Mouse (Mus musculus): ENCODE data around the gene Bcl6. TPM values are rescaled to one million over a fixed set of nuclear protein-coding genes. Genes with fewer than 3 reads are reported as not detected.

Gene Bcl6
- polyA plus RNA-seq, 1 experiment from 2014 or later: 1.6 TPM

GRCm38 (mm10) chr16:23986871-23987270 lies 1.8 kb downstream of the Bcl6 start:
- peak overlapping the region; percentile 88 for H3K9ac ChIP-seq (ENCODE audit: low read length)
- peak overlapping the region; percentile 84 for H3K4me3 ChIP-seq (ENCODE audit: low read length)
- no peak overlapping the region for H3K27ac ChIP-seq (ENCODE audit: low read length)
- H3K9me3 ChIP-seq (ENCODE audit: control insufficient read depth, low read length): no peaks in the 10 kb centered on the region
- no peak for ATAC-seq (ENCODE audit: low read depth)
- no peaks in the 10 kb centered on the region; the same call in 1 of the 2 replicates for H3K36me3 ChIP-seq (ENCODE audit: control insufficient read depth, insufficient read depth, low read length)
- peaks cover 34% of the 10 kb centered on the region for H3K4me1 ChIP-seq (replicated peaks; ENCODE audit: control insufficient read depth, insufficient read depth, low read length)
- H3K27me3 ChIP-seq (ENCODE audit: control insufficient read depth, insufficient read depth, low read depth, low read length): peaks cover 3% of the 10 kb centered on the region
- peak overlapping the region; percentile 96 for H3K4me2 ChIP-seq (ENCODE audit: low read depth, low read length)
- WGBS: 0% methylated on average over 17 of the region's 17 CpGs

GRCm38 (mm10) chr16:23986176-23986575 lies 2.5 kb downstream of the Bcl6 start:
- WGBS: 11% methylated on average over 3 of the region's 3 CpGs
- no peaks in the 10 kb centered on the region for H3K9me3 ChIP-seq (ENCODE audit: control insufficient read depth, low read length)
- no peak for ATAC-seq (ENCODE audit: low read depth)
- peaks cover 5% of the 10 kb centered on the region for H3K27me3 ChIP-seq (ENCODE audit: control insufficient read depth, insufficient read depth, low read depth, low read length)
- peak overlapping the region; percentile 84 for H3K4me3 ChIP-seq (ENCODE audit: low read length)
- H3K4me1 ChIP-seq (replicated peaks; ENCODE audit: control insufficient read depth, insufficient read depth, low read length): peaks cover 37% of the 10 kb centered on the region
- H3K27ac ChIP-seq (ENCODE audit: low read length): no peak overlapping the region
- peak overlapping the region; percentile 96 for H3K4me2 ChIP-seq (ENCODE audit: low read depth, low read length)
- peak overlapping the region; percentile 88; the same call in 1 of the 2 replicates for H3K9ac ChIP-seq (ENCODE audit: low read length)
- no peaks in the 10 kb centered on the region for H3K36me3 ChIP-seq (ENCODE audit: control insufficient read depth, insufficient read depth, low read length)

GRCm38 (mm10) chr16:23985467-23985861 lies 3.2 kb downstream of the Bcl6 start:
- no peak for ATAC-seq (ENCODE audit: low read depth)
- peaks cover 7% of the 10 kb centered on the region for H3K27me3 ChIP-seq (ENCODE audit: control insufficient read depth, insufficient read depth, low read depth, low read length)
- H3K4me3 ChIP-seq (ENCODE audit: low read length): peak overlapping the region; percentile 55
- WGBS: 4% methylated on average over 6 of the region's 6 CpGs
- no peaks in the 10 kb centered on the region for H3K36me3 ChIP-seq (ENCODE audit: control insufficient read depth, insufficient read depth, low read length)
- peak overlapping the region; percentile 96 for H3K4me2 ChIP-seq (ENCODE audit: low read depth, low read length)
- H3K27ac ChIP-seq (ENCODE audit: low read length): no peak overlapping the region
- peaks cover 44% of the 10 kb centered on the region for H3K4me1 ChIP-seq (replicated peaks; ENCODE audit: control insufficient read depth, insufficient read depth, low read length)
- H3K9me3 ChIP-seq (ENCODE audit: control insufficient read depth, low read length): no peaks in the 10 kb centered on the region
- H3K9ac ChIP-seq (ENCODE audit: low read length): no peak overlapping the region

GRCm38 (mm10) chr16:23984760-23985466 lies 3.7 kb downstream of the Bcl6 start:
- peak; percentile 18 for ATAC-seq (ENCODE audit: low read depth)
- 2% methylated on average over 22 of the region's 22 CpGs for WGBS
- Histone ChIP-seq H3K27me3 (ENCODE audit: control insufficient read depth, insufficient read depth, low read depth, low read length) (peaks cover 12% of the 10 kb centered on the region), H3K27ac (ENCODE audit: low read length) (peak overlapping the region; percentile 23; the same call in 1 of the 2 replicates), H3K9ac (ENCODE audit: low read length) (peak overlapping the region; percentile 64), H3K9me3 (ENCODE audit: control insufficient read depth, low read length) (no peaks in the 10 kb centered on the region), H3K4me1 (replicated peaks; ENCODE audit: control insufficient read depth, insufficient read depth, low read length) (peaks cover 42% of the 10 kb centered on the region), H3K36me3 (ENCODE audit: control insufficient read depth, insufficient read depth, low read length) (no peaks in the 10 kb centered on the region), H3K4me3 (ENCODE audit: low read length) (peak overlapping the region; percentile 55), H3K4me2 (ENCODE audit: low read depth, low read length) (peak overlapping the region; percentile 96)

DNA sequence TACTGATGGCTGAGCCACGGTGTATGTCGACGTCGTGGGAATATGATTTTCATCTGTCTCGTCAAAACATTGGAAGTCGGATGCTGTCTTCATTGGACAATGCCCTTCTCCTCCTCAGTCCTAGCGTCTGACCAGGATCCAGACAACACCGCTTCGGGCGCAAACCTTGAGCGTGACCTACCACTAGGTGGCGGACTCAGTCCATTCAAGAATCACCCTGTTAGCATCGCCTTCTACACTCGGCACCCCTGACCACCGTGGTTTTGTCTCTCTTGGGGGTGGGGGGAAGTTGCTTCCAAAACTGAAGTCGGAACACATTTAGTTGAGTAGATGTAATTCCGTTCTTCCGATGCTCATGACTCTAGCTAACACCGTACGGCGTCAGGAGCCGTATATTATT lies 4.5 kb downstream of the Bcl6 start:
- Histone ChIP-seq H3K4me2 (ENCODE audit: low read depth, low read length) (peak overlapping the region; percentile 96), H3K27ac (ENCODE audit: low read length) (no peak overlapping the region), H3K27me3 (ENCODE audit: control insufficient read depth, insufficient read depth, low read depth, low read length) (peaks cover 17% of the 10 kb centered on the region), H3K4me3 (ENCODE audit: low read length) (peak overlapping the region; percentile 55), H3K36me3 (ENCODE audit: control insufficient read depth, insufficient read depth, low read length) (no peaks in the 10 kb centered on the region), H3K4me1 (replicated peaks; ENCODE audit: control insufficient read depth, insufficient read depth, low read length) (peaks cover 40% of the 10 kb centered on the region), H3K9me3 (ENCODE audit: control insufficient read depth, low read length) (no peaks in the 10 kb centered on the region), H3K9ac (ENCODE audit: low read length) (peak overlapping the region; percentile 64)
- WGBS: under 1% methylated on average over 22 of the region's 22 CpGs
- ATAC-seq (ENCODE audit: low read depth): peak; percentile 41

- Histone ChIP-seq H3K4me2 (ENCODE audit: low read depth, low read length) (peak overlapping the region; percentile 96), H3K4me1 (replicated peaks; ENCODE audit: control insufficient read depth, insufficient read depth, low read length) (peaks cover 40% of the 10 kb centered on the region), H3K36me3 (ENCODE audit: control insufficient read depth, insufficient read depth, low read length) (no peaks in the 10 kb centered on the region), H3K27ac (ENCODE audit: low read length) (peak overlapping the region; percentile 86), H3K27me3 (ENCODE audit: control insufficient read depth, insufficient read depth, low read depth, low read length) (peaks cover 17% of the 10 kb centered on the region), H3K9me3 (ENCODE audit: control insufficient read depth, low read length) (no peaks in the 10 kb centered on the region), H3K4me3 (ENCODE audit: low read length) (peak overlapping the region; percentile 53), H3K9ac (ENCODE audit: low read length) (peak overlapping the region; percentile 55)
- WGBS: under 1% methylated on average over 33 of the region's 33 CpGs
- ATAC-seq (ENCODE audit: low read depth): peak; percentile 18; the same call in 1 of the 2 replicates
Measured at GRCm38 (mm10) chr16:23982891-23983588, 5.6 kb downstream of the Bcl6 start.

DNA sequence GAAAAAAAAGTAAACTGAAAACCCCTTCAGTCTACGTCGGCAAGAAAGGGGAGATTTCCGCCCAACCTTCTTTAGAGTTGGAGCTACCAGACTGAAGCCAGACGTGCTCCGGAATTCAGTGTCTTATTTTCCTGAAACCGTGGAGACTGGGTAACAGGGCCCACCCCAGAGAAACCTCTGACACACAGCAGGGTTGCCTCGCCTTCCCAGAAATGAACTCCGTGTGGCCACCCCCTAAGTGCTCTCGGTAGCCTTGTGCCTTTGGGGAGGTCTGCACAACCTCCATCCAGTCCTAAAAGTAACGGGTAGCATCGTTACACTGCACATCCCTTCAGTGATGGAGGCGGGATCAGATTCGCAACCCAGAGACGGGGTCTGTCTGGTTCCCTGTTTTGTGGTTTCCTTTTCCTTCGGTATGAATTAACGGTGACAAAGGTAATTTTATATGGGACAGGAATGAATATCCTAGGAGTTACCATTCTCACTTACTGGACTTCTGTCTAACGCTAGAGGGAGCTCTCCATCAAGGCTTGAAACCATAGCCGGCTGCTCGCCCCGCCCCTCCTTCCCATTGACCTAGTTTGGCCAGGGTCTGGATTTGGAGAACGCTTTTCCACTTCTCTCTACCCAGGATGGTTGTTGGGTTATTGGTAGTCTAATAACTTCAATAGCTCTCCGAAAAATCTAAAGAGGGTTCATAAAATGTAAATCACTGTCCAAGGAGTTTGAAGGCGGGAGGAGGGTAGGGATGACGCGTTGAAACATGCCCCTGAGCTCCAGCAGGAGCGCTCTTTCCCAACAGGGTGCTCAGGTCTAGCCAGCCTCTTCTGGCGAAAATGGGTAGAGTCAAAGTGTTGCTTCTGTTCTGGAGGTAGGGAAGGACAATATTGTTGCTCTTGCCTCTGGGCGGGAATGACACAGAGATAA lies 6.5 kb downstream of the Bcl6 start:
- ATAC-seq (ENCODE audit: low read depth): peak; percentile 64
- 0 out of 2 replicates have a peak, but pooled peaks cover 2% of the 10 kb centered on the region for H3K36me3 ChIP-seq (ENCODE audit: control insufficient read depth, insufficient read depth, low read length)
- H3K4me1 ChIP-seq (replicated peaks; ENCODE audit: control insufficient read depth, insufficient read depth, low read length): peaks cover 40% of the 10 kb centered on the region
- peak overlapping the region; percentile 53 for H3K4me3 ChIP-seq (ENCODE audit: low read length)
- peak overlapping the region; percentile 86 for H3K27ac ChIP-seq (ENCODE audit: low read length)
- H3K9me3 ChIP-seq (ENCODE audit: control insufficient read depth, low read length): no peaks in the 10 kb centered on the region
- peaks cover 17% of the 10 kb centered on the region for H3K27me3 ChIP-seq (ENCODE audit: control insufficient read depth, insufficient read depth, low read depth, low read length)
- 3% methylated on average over 28 of the region's 28 CpGs for WGBS
- H3K9ac ChIP-seq (ENCODE audit: low read length): peak overlapping the region; percentile 67
- peak overlapping the region; percentile 96 for H3K4me2 ChIP-seq (ENCODE audit: low read depth, low read length)

DNA sequence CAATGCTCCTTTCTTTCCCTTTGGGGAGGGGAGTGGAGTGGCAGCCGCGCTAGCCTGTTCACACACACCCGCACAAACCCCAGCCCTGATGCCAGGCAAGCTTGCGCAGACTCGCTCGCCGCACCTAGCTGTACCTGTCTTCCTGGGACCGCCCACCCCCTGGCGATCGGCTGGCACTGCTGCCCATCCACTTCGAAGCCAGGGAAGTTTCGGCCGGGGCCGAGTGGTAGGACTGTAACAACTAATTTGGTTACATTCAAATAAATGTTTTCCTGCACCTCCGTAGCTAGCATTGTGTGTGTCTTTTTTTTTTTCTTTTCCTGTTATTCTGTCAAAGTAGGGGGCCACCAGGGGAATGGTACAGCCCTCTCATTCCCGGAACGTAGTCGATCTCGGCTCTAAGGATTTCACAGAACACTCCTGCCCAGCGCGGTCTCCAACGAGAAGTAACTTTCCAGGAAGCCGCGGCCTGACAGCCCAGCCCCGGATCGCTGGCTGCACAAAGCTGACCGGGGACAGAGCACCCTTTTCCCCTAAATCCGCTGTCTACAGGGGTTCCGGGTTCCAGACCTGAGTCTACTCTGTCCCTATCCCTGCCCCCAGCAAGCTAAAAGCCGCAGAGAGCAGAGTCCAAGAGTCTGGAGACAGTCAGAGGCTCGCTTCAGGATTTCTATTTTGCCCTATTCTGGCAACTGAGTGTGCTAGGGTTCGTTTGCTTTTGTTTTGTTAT lies 7.5 kb downstream of the Bcl6 start:
- WGBS: 3% methylated on average over 32 of the region's 32 CpGs
- peak overlapping the region; percentile 96 for H3K4me2 ChIP-seq (ENCODE audit: low read depth, low read length)
- H3K4me3 ChIP-seq (ENCODE audit: low read length): peak overlapping the region; percentile 52
- H3K9ac ChIP-seq (ENCODE audit: low read length): peak overlapping the region; percentile 67
- H3K4me1 ChIP-seq (replicated peaks; ENCODE audit: control insufficient read depth, insufficient read depth, low read length): peaks cover 39% of the 10 kb centered on the region
- no peak for ATAC-seq (ENCODE audit: low read depth)
- H3K27ac ChIP-seq (ENCODE audit: low read length): no peak overlapping the region
- peaks cover 17% of the 10 kb centered on the region for H3K27me3 ChIP-seq (ENCODE audit: control insufficient read depth, insufficient read depth, low read depth, low read length)
- no peaks in the 10 kb centered on the region for H3K9me3 ChIP-seq (ENCODE audit: control insufficient read depth, low read length)
- H3K36me3 ChIP-seq (ENCODE audit: control insufficient read depth, insufficient read depth, low read length): 0 out of 2 replicates have a peak, but pooled peaks cover 2% of the 10 kb centered on the region

Data from lung, embryonic 16.5 days (tissue).